Mouse (Mus musculus) cortical plate, adult 2 months (tissue): Measurements from ENCODE around the gene Cdkn2d. TPM values are rescaled to one million over a fixed set of nuclear protein-coding genes. Genes with fewer than 3 reads are reported as not detected.
A peak's percentile ranks its signal among the peaks of the same experiment; 100 is the strongest.
"Not testable (repeated sequence)": the region's sequence is repeated elsewhere in the genome, so short reads cannot be mapped to it uniquely, and the experiment has no call there.

Experiments used
- H3K27ac ChIP-seq: fragments of 200-500 bp; 2 replicates; pipeline ENCODE4 v1.5.1; 2012; ENCODE audit warnings: low read length, control low read depth, inconsistent platforms; ENCODE audit not compliant: insufficient read depth
- H3K4me1 ChIP-seq: fragments of 200-500 bp; 2 replicates; pipeline ENCODE4 v1.6.1; 2011; ENCODE audit warnings: low read length; ENCODE audit not compliant: control insufficient read depth, insufficient read depth
- H3K4me3 ChIP-seq: fragments of 200-500 bp; 2 replicates; pipeline ENCODE4 v1.5.1; 2011; ENCODE audit warnings: mild to moderate bottlenecking, low read length, control low read depth; ENCODE audit not compliant: insufficient read depth
- CTCF ChIP-seq: fragments of 200-500 bp; IDR thresholded peaks from 2 replicates; pipeline ENCODE4 v1.5.1; 2011; ENCODE audit warnings: mild to moderate bottlenecking, control low read depth, low read length; ENCODE audit not compliant: insufficient read depth; ENCODE audit errors: extremely low read depth
- POLR2A ChIP-seq: fragments of 200-500 bp; IDR thresholded peaks from 2 replicates; pipeline ENCODE4 v1.6.1; 2011; ENCODE audit warnings: mild to moderate bottlenecking, low read length, control low read depth; ENCODE audit not compliant: insufficient read depth; ENCODE audit errors: extremely low read depth
- polyA plus RNA-seq: library from polyadenylated mRNA; depleted of rRNA; stranded (reverse); fragments of >200 nt; gene quantifications from 2 replicates; pipeline ENCODE4 v1.2.3, GENCODE M21; 2012

Cdkn2d gene
- polyA plus RNA-seq, 1 experiment = 76.9 TPM

GRCm38 (mm10) chr9:21277776-21278175, 13.4 kb downstream of the Cdkn2d start:
- no peaks in the 10 kb centered on the region for H3K4me1 ChIP-seq
- no peak for TF ChIP-seq CTCF
- no peak for TF ChIP-seq POLR2A
- no peak overlapping the region for H3K27ac ChIP-seq
- H3K4me3 ChIP-seq = no peak overlapping the region

- TF ChIP-seq CTCF (no peak), POLR2A (no peak)
These were observed 14.9 kb downstream of the Cdkn2d start for GRCm38 (mm10) chr9:21276307-21276706.

GRCm38 (mm10) chr9:21275727-21276126, 15.5 kb downstream of the Cdkn2d start:
- H3K27ac ChIP-seq = no peak overlapping the region
- TF ChIP-seq POLR2A (no peak), CTCF (no peak)
- no peaks in the 10 kb centered on the region for H3K4me1 ChIP-seq
- H3K4me3 ChIP-seq = no peak overlapping the region

More at GRCm38 (mm10) chr9:21276307-21276706, 14.9 kb downstream of the Cdkn2d start:
- no peak overlapping the region for H3K4me3 ChIP-seq
- no peaks in the 10 kb centered on the region for H3K4me1 ChIP-seq
- H3K27ac ChIP-seq = no peak overlapping the region

- 0 out of 2 replicates have a peak, but pooled peaks have one; percentile 42 for TF ChIP-seq POLR2A
- no peak for TF ChIP-seq CTCF
- no peak overlapping the region for H3K27ac ChIP-seq
- H3K4me1 ChIP-seq = no peaks in the 10 kb centered on the region
- H3K4me3 ChIP-seq = no peak overlapping the region
These were observed 16.0 kb downstream of the Cdkn2d start for GRCm38 (mm10) chr9:21275013-21275710.

- Histone ChIP-seq H3K27ac (no peak overlapping the region), H3K4me3 (no peak overlapping the region), H3K4me1 (no peaks in the 10 kb centered on the region)
- TF ChIP-seq CTCF (no peak), POLR2A (no peak)
These were observed 16.9 kb downstream of the Cdkn2d start for GRCm38 (mm10) chr9:21274336-21274735.

- Histone ChIP-seq H3K27ac (no peak overlapping the region), H3K4me3 (no peak overlapping the region), H3K4me1 (no peaks in the 10 kb centered on the region)
- no peak for TF ChIP-seq CTCF
- no peak for TF ChIP-seq POLR2A
These were observed 17.5 kb downstream of the Cdkn2d start for GRCm38 (mm10) chr9:21273520-21274228.

DNA sequence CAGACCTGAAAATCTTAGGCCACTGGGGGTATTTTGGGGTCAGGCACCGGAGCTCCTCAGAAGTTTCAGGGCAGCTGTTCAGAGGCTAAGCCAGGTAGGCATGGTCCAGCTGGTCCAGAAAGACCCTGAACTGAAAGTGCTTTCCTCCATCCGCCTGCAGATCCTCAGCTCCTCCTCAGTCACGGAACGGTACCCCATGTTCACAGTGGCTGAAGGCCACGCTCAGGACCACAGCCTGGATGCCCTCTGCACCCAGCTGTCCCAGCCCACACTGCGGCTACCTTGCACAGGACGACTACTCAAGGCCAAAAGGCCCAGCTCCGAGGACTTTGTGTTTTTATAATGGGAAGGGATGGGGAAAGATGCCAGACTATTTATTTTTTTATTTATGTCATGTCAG, 18.1 kb downstream of the Cdkn2d start:
- Histone ChIP-seq H3K4me1 (no peaks in the 10 kb centered on the region), H3K4me3 (no peak overlapping the region), H3K27ac (no peak overlapping the region)
- TF ChIP-seq CTCF (no peak), POLR2A (no peak)

- no peak overlapping the region for H3K27ac ChIP-seq
- TF ChIP-seq POLR2A (no peak), CTCF (no peak)
These were observed 18.8 kb downstream of the Cdkn2d start for GRCm38 (mm10) chr9:21272391-21272790.

GRCm38 (mm10) chr9:21269590-21269989, 21.6 kb downstream of the Cdkn2d start:
- H3K4me1 ChIP-seq, H3K4me3 ChIP-seq, H3K27ac ChIP-seq: not testable (repeated sequence)

More at GRCm38 (mm10) chr9:21272391-21272790, 18.8 kb downstream of the Cdkn2d start:
- no peak overlapping the region for H3K4me3 ChIP-seq
- H3K4me1 ChIP-seq = no peaks in the 10 kb centered on the region

- Histone ChIP-seq H3K4me1 (peaks cover 3% of the 10 kb centered on the region; the same call in 1 of the 2 replicates), H3K4me3 (no peak overlapping the region), H3K27ac (no peak overlapping the region)
- TF ChIP-seq CTCF (no peak), POLR2A (no peak)
These were observed 22.9 kb downstream of the Cdkn2d start for GRCm38 (mm10) chr9:21268305-21268704.
